Mouse (Mus musculus) natural killer cell, adult 2 months (primary cell): Measurements from ENCODE around the gene F930015N05Rik.

ENCODE experiments used
- DNase-seq, 2 experiments: peaks; one replicate each; pipeline ENCODE4 v3.0.0; 2022; ENCODE audit warnings: low spot score in 2 of 2

F930015N05Rik gene

DNA sequence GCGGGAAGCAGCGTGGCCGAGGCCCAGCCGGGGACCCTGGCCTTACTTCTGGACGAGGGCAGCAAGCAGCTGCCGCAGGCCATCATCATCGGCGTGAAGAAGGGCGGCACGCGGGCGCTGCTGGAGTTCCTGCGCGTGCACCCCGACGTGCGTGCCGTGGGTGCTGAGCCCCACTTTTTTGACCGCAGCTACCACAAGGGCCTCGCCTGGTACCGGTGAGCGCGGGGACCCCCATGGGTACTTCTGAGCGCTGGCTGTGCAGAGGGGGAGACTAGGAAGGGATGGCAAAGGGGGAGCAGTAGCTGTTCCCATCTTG is at the start of gene F930015N05Rik:
F930015N05Rik (minus strand) TSS at position 242 of the 316 bp plus-strand sequence.
- no peak for DNase-seq

DNA sequence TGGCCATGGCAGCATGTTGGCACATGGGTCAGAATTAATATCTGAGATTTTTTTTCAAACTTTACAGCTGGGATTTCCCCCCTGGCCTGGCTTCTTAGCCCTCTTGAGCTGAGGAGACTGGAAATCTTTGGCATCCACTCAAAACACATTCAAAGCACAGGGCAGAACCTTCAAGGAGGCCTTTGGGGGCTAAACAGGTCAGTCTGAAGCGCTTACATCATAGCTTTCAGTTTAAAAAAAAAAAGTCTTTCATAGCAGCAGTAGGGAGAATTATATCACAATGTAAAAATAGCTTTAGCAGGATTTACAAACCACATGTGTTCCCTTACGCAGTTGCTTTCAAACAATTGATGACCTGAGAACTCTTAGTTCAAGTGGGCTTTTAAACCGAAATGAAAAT is 45.0 kb upstream of the F930015N05Rik start:
- DNase-seq: no peak

DNA sequence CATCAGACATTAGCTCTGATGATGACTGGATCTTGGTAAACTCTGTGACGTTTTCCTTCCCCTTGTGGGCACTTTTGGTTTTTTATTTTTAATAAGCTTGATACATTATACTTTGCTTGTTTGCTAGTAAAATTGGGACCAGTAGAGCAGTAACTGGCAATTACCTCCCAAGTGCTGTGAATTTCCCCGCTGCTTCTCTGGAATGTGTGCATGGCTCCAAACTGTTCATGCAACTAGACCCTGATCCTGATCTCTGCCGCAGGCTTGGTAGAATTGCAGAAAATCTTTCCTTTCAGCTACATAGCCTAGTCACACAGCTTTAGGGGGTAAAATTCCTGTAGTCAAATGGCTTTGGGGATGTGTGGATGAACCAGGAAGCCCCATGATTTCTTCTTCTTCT is 37.2 kb upstream of the F930015N05Rik start:
- DNase-seq: no peak

DNA sequence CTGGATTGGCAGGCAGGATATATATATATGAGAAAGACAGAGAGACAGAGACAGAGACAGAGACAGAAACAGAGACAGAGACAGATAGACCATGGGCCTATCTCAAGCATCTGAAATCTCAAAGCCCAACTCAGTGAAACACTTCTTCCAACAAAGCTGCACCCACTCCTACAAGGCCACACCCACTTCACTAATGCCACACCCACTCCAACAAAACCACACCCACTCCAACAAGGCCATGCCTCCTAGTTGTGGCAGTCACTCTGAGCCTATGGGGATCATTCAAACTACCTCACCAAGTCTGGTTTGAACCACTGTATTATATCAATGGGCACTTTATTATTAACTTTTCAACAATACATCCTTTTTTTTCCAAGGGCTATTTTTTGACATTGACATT is 34.2 kb upstream of the F930015N05Rik start:
- DNase-seq: no peak

DNA sequence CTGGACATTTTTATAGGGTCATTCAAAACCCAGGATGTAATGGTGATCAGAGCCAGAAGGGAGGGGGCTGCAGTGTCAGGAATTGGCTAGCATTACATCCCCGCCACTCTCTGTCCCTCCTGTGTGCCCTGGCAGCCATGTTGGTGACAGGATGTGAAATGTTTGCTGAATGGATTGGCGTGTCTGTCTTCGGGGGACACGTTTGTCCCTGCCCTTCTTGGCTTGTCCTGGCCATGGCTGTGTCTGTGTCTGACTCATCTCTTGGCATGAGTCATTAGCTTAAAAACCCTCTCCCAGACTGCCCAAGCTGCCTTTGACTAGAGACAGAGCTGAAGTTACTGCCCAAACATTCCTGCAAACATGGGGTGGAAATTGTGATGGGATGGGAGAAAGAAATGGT is 32.3 kb upstream of the F930015N05Rik start:
- DNase-seq: no peak

DNA sequence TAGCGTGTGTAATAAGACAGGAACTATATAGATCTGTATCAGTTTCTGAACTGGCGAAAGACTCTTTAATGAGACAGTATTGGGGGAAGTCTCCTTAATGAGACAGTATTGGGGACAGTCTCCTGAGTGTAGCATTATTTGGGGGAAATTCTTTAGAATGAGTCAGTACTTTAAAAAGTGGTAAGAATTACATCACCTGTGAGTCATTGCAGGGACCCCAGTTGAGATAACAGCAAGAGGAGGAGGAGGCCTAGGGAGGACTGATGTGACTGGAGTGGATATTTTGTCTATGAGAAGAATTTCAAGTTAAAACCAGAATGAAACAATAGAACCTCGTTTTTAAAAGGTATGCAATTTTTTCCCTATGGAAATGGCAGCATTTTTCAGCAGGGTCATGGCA is 25.3 kb upstream of the F930015N05Rik start:
- DNase-seq: no peak

DNA sequence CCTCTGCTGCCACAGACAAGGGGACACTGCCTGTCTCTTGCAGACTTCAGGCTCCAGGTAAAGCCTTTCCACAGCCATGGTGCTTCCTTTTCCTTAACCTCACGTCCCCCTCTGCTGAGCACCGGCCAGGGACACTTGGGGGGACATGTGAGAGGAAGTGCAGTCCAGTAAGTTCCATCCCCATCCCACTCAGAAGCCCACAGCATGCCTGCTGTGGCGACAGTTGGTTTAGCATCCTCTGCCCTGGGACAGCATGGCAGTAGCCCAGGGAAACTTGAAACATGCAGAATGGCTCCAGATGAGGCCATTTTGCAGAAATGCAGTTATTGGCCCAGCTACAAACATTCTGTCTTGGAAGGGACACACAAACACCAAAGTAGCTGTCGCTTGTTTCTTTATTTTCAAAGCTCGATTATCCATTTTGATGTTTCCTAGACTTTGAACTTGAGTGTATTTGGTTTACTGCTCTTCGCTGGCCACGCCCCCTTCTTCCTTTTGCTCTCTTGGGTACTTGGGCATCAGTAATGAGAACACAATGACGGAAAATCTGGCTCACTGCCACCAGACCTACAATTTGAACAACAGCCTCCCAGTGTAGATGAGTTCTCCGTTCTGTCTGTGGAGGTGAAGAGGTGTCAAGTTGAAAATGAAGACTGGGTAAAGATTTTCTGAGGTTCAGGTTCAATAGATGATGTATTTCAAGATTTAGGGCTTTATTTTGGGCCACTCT is 12.3 kb upstream of the F930015N05Rik start:
- DNase-seq: no peak

DNA sequence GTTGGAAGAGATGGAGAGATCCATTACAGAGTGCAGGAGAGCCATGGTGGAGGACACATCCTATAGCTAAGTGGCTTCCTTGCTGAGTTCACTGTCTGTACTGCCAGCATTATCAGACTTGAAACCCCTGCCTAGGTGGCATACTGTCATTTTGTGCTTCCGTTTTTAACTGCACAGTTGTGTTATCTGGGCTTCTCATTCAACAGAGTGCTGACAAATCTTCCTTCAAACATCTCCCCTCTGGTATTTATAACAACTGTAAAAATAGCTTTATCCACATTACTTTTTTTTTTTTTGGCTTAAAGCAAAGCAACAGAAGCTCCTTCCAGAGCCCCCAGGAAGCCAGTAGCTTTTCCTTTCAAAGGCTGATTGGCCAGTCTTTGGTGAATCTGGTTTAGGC is 8.8 kb upstream of the F930015N05Rik start:
- no peak for DNase-seq

DNA sequence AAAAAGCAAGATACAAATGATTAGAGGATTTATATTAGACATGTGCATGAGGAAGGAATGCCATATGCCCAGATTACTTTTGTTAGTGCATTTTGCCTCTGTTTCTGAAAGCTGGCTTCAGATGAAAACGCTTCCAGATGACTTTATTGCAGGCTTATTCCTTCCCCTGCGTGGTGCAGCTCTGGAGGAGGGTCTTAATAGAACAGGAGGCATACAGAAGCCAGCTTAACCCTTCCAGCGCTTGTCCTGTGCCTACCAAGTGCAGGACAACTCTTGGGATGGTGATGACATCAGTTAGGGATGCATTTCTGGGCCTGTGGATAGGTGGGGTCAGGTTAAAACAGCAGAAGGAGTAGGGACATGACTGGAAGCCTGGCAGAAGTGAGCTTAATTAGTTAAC is 6.2 kb upstream of the F930015N05Rik start:
- DNase-seq: no peak

DNA sequence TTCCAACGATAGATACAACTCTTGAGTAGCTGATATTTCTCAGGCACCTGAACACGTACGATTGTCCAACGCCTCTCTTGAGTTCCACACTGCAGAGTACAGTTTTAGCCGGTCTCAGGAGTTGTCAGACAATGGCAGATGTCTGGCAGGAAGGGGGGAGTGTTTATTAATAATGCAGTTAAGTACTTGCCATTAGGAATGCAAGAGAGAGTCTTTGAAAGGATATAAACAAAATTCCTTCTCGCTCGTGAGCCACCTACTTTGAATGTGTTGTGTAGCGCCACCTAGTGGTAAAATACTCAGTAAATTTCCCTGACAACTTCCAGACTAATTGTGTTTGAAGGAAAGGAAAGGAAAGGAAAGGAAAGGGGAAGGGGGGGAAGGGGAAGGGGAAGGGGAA is 5.7 kb upstream of the F930015N05Rik start:
- no peak for DNase-seq

DNA sequence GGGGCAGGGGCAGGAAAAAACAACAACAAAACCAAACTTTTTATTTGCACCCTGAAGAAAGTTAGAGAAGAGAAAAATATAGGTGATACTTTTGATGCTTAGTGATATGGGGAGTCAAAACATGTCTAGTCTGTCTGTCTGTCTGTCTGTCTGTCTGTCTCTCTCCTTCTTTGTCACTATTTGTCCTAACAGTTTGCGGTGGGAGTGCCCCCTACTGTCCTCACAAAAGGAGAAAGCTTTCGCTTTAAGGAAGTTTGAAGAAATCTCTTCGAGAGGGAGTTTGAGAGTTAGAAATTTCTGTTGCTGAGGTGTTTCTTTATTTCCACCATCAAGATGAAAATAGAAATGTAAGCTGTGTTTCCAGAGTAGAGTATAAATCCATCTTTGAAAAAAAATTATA is 2.5 kb upstream of the F930015N05Rik start:
- no peak for DNase-seq

DNA sequence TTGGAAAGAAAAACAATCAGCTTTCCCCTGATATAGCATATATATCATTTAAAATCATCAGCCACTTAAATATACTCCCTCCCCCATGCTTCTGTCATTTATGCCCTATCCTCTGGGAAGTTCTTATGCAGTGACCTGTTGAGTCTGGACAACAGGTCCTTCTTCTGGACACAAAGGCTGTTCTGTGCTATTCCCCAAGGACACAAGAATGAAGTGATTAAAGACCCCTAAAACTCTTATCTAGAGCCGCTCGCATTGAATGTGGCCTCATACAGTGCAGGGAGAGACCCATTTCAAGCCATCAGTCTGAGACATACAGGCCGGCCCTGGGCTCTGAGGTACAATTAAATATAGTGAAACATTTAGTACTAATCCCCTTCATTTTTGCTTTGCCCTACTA is 1.3 kb upstream of the F930015N05Rik start:
- DNase-seq: no peak

DNA sequence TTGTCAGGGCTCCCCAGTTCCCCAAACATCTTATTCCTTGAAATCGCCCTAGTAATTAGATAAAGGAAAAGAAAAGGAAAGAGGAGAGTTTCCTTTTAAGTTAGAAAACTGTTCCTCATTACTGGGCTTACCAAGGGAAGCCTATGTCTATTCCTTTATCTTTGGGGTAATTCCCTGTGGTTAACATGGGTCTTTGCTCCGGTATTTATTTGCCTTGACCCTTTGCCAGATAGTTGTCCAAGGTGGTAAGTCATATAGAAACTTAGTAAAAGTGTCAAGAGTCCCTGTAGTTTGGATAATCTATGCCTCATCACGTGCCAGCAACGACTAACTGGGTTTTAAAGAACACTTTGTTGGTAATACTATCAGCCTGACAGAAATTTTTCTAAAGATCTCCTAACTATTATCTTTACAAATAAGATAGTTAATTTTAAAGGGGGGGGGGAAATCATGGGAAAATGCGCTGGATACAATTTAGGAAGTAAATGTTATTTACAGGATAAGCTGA is 392 bp upstream of the F930015N05Rik start:
- no peak for DNase-seq

DNA sequence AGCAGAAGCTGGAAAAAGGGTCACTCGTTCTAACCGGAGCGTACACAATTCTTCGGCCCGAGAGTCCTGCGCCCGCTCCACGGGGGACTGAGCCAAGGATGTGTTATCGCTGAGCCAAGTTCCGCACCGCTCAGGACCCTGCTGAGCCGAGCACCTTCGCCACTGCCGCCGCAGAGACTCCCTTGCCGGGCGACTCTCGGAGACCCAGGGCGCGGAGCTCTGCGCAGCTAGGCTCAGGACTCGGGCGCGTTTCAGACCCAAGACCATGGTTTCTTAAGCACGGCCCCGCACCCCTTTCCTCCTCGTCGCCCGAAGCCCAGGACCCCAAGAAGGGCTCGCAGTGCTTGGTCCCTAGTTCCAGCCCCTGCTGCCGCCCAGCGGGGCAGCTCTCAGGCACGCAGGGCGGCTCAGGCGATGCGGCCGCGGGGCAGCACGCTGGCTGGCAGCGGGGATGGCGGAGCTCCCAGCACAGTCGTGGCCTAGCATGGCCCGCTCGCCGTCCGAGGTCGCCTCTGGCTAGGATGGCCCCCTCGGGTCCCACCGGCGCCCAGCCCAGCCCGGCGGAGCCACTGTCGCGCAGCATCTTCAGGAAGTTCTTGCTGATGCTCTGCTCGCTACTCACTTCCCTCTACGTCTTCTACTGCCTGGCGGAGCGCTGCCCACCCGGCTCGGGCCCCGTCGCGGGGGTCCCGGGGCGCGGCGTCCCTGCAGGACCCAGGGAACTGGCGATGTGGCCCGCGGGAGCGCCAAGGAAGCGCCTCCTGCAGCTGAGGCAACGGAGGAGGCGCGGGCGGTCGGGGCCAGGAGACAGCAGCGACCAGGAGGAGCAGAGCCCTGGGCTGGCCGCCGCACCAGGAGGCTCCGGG is 674 bp downstream of the F930015N05Rik start:
- peak in 1 of 2 experiments; percentile 2 for DNase-seq

DNA sequence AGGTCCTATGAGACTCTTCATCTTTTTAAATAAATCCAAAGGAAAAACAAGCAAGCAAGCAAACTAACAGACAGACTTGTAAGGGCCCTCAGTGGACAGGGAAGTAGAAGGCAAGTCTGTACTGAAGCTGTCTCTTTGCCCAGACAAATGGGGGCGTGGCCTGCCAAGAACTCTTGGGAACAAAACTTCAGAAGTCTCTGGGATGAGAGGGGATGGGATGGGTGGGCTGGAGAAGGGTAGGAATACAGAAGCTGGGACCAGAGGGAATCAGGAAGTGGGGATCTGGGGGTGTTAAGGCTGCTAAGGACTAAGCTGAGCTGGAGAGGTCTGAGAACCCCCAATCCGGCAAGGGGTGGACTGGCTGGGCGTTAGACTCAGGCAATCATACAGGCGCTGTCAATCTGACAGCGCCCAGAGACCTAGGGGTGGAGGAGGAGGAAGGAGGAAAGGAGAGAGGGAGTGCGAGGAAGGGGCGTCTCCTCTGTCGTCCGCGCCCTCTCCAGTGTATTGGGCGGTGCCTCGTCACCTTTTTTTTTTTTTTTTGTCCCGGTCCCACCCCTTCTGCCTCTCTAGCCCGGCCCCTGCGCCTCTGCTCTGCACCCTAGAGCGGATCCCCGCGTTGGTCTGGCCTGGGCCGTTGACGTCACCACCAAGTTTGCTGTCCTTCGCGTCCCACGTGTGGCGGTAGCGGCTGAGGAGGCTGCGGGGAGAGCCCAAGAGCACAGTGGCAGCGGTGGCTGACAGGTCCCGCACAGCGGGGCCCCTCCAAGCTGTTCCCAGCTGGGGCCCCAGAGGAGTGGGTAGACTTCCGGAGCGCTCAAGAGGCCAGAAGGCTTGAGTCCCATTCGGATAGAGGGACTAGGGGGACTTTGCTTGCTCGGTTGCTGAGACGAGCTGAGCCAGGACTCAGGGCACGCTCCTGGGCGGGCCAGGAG is 1.6 kb downstream of the F930015N05Rik start, which contains the start of gene Hs3st3a1:
Hs3st3a1 (plus strand) TSS at position 722 of the 935 bp plus-strand sequence.
- DNase-seq: peak; percentile 10 to 39

DNA sequence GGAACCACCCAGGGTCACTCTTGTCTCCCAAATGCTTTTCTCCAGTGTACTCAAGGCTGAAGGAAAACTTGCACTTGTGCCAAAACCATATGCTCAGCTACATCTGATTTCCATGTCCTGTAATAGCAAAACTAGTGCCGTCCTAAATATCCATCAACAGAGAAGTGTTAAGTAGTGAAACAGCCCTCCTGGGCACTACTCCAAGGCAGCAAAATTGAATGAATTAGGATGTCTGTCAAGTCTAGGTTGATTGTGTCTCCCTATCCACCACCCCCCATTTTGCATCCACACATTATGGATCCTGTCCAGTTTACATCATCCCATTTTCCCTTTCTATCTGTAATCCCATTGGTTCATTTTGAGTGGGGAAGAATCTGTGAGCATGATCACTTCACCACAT is 17.5 kb downstream of the F930015N05Rik start:
- DNase-seq: no peak

DNA sequence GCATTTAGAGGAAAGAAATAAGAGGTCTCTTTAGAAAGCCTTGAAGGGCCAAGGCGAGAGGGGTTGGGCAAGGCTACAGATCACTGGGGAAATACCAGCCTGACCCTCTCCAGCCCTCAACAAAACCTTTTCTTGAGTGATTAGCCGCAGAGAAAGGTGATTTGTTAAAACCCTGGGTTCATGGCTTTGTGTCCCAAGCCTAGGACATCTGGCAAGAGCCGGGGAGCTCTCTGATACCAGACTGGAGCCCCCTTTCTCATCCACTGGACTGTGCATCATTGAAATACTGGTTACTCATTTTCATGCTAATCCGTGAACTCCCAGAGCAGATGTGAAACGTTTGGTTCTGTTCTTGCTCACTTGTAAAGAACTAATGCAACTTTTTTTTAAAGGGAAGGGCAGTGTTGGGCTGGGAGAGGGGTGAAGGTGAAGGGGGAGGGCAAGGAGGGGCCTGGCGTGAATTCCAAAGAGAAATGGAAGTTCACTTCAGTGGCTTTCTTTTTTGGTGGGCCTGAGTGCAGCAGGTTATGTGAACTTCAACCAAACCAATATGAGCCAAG is 35.8 kb downstream of the F930015N05Rik start:
- DNase-seq: no peak

DNA sequence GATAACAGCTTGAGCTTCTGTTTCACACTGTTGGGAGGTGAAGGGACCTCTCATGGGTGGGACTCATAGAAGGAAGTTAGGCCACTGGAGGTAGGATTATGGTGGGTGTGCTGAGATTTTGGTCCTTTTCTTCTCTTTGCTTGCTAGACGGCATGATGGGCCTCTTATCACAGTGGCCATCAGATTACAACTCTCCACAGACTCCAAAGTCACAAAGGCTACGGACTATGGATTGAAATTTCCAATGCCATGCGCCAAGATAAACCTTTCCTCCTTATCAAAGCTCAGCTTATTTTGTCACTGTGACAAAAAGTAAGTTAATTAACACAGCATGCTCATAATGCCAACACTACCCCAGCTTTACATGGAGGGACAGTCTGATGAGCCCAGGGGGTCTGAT is 38.8 kb downstream of the F930015N05Rik start:
- DNase-seq: no peak

DNA sequence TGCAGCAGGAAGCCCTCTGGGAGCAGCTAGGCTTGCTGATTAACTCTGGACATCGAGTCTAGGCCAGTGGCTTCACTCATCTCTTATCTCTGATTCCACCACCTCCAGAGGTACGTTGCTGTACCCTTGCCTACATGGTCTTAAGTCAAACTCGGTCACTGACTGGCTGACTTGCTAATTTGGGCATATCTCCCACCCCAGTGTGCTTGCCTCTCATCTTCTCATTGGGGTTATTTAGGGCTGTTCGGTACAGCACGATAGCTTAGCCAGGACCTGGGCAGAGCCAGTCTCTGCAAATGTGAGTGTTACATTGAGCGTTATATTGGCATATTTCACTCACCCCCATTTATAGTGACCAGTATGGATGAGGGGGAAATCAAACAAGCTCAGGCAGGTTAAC is 39.5 kb downstream of the F930015N05Rik start:
- DNase-seq: no peak

DNA sequence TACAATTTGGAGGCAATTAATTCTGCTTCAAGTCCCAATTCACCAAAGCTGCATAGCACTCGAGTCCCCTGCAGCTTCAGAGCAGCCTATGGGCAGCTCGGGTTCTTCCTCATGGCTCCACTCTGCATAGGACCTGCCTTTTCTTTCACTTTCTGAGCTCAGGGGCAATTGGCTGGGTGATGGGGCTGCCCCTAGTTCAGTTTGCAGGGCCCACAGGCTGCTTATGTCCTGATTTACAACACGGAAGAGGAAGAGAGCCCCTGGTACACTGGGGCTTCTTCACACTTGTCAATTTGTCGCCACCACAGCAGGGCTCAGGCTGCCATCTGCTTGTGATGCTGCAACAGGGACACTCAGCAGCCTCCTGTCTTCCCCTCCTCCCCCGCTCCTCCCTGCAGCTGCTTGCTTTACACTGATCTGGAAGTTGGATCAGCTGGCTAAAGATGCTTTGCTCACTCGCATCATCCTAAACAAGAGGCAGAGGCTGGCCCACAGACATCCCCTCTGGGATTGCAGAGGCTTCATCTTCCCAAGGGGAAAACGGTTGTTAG is 40.0 kb downstream of the F930015N05Rik start:
- DNase-seq: peak in 1 of 2 experiments; percentile 2

DNA sequence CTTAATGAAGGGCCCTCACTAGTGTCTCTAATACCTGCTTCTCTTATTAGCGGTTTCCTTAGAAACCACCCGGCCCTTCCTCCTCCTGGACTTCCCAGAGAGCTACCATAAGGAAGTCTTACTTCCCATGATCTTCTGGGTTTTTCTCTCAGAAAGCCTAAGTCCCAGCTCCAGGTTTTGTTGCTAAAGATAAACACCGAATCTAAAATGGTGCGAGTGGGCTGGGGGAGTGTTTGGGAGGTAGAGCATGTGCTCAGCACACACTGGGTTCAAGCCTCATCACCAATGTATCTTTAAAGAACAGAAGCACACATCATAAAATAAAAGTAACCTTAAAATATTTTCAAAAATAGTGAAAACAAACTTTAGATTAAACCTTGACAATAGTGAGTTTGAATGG is 50.1 kb downstream of the F930015N05Rik start:
- no peak for DNase-seq
